Mouse (Mus musculus) midbrain, postnatal 0 days (tissue): ENCODE results near the gene Peli3. TPM values are rescaled to one million over a fixed set of nuclear protein-coding genes. Genes with fewer than 3 reads are reported as not detected.
A peak's percentile ranks its signal among the peaks of the same experiment; 100 is the strongest.
"Not testable (repeated sequence)": the region's sequence is repeated elsewhere in the genome, so short reads cannot be mapped to it uniquely, and the experiment has no call there.

ENCODE experiments used
- ATAC-seq: fragments of 200-750 bp; cut with Nextera tagmentation; 2 replicates; pipeline ENCODE4 v1.8.0; 2017; ENCODE audit warnings: moderate number of reproducible peaks, mild to moderate bottlenecking, moderate TSS enrichment, moderate library complexity; ENCODE audit not compliant: low FRiP score
- DNase-seq: peaks from one replicate; pipeline ENCODE4 v3.0.0-alpha.2; 2015; ENCODE audit warnings: low spot score
- H3K27ac ChIP-seq: fragments of 300-500 bp; sonication (generic); 2 replicates; pipeline ENCODE4 v1.5.1; 2014; ENCODE audit warnings: low read depth, mild to moderate bottlenecking, low read length, mixed read lengths
- H3K27me3 ChIP-seq: fragments of 300-500 bp; sonication (generic); 2 replicates; pipeline ENCODE4 v1.6.1; 2014; ENCODE audit warnings: low read length, control low read depth, mixed read lengths; ENCODE audit not compliant: insufficient read depth
- H3K36me3 ChIP-seq: fragments of 300-500 bp; sonication (generic); 2 replicates; pipeline ENCODE4 v1.6.1; 2014; ENCODE audit warnings: low read length, control low read depth, mixed read lengths; ENCODE audit not compliant: insufficient read depth
- H3K4me1 ChIP-seq: fragments of 300-500 bp; sonication (generic); 2 replicates; pipeline ENCODE4 v1.6.1; 2014; ENCODE audit warnings: mild to moderate bottlenecking, control low read depth, antibody characterized with exemption, low read length, mixed read lengths; ENCODE audit not compliant: insufficient read depth
- H3K4me2 ChIP-seq: fragments of 300-500 bp; sonication (generic); 2 replicates; pipeline ENCODE4 v1.6.1; 2014; ENCODE audit warnings: low read depth, mild to moderate bottlenecking, low read length, mixed read lengths; ENCODE audit not compliant: poor library complexity, severe bottlenecking
- H3K4me3 ChIP-seq: fragments of 300-500 bp; sonication (generic); 2 replicates; pipeline ENCODE4 v1.5.1; 2014; ENCODE audit warnings: low read depth, mild to moderate bottlenecking, low read length, moderate library complexity
- H3K9ac ChIP-seq: fragments of 300-500 bp; sonication (generic); replicated peaks from 2 replicates; pipeline ENCODE4 v1.6.1; 2014; ENCODE audit warnings: mild to moderate bottlenecking, low read length, moderate library complexity, mixed read lengths; ENCODE audit not compliant: poor library complexity, severe bottlenecking
- H3K9me3 ChIP-seq: fragments of 300-500 bp; sonication (generic); 2 replicates; pipeline ENCODE4 v1.6.1; 2016; ENCODE audit warnings: low read length, control low read depth
- CTCF ChIP-seq: IDR thresholded peaks from 2 replicates; pipeline ENCODE4 v1.5.1; 2016; ENCODE audit warnings: antibody characterized with exemption, mild to moderate bottlenecking
- WGBS: fragments of 180-500 bp; shearing (Covaris S2); extraction: QIAGEN DNeasy Blood & Tissue Kit; methylation state at CpG from one replicate; pipeline ENCODE4 v1.1.7; 2014; 5-methylcytosine and 5-hydroxymethylcytosine counted together
- polyA plus RNA-seq: library from polyadenylated mRNA; unstranded; fragments of >200 nt; fragmentation: Nextera tagmentation; extraction: Ambion mirVana; gene quantifications from 2 replicates; pipeline ENCODE4 v1.2.1, GENCODE M21; 2015
- total RNA-seq: library from RNA; depleted of rRNA; stranded (reverse); fragments of >200 nt; gene quantifications from 2 replicates; pipeline ENCODE4 v1.2.3, GENCODE M21; 2014

Gene Peli3
- total and polyA plus RNA-seq, 2 experiments from 2014 or later = 8.4 to 10.9 TPM

DNA sequence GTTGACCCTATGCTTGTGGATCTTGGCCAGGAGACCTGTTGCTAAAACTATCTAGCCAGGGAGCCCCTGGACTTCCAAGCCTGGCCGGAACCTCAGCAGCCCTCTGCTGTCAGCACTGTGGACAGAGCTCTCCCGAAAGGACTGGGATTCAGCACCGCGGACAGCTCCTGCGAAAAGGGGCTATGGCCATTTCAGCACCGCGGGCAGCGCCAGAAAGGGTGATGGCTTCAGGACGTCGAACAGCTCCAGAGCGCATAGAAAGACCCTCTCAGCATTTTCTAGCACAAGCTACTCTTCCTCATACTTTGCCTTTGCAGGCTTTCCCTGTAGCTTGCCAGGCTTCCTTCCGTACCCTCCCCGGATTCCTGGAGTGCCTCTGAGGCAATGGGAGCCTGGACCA lies 46.1 kb upstream of the Peli3 start:
- Histone ChIP-seq H3K9me3 (no peaks in the 10 kb centered on the region), H3K36me3 (peaks cover 22% of the 10 kb centered on the region), H3K4me1 (peaks cover 13% of the 10 kb centered on the region; the same call in 1 of the 2 replicates), H3K27me3 (peaks cover 20% of the 10 kb centered on the region), H3K27ac (peak overlapping the region; percentile 62; the same call in 1 of the 2 replicates), H3K9ac (peak overlapping the region; percentile 71; the same call in 1 of the 2 replicates), H3K4me2 (peak overlapping the region; percentile 74), H3K4me3 (peak overlapping the region; percentile 55)
- WGBS = 4% methylated on average over 13 of the region's 13 CpGs
- peak; percentile 21; the same call in 1 of the 2 replicates for TF ChIP-seq CTCF
- ATAC-seq = no peak
- DNase-seq = peak; percentile 74

DNA sequence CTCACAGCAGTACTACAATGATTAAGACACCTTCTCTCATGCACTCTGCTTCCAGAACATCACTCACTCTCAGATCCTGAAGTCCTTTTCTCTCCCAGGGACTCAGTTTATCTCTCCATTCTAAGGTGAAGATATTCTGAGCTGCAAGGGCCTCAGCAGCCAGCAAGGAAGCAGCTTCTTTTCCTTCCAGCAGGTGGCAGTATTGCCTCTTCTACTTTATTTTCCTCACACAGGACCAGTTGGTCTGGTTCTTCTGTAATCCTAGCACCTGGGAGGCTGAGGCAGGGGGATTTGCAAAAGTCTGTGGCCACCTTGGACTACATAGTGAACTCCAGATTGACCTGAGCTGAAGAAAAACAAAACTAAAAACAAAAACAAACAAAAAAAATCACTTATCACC lies 38.8 kb upstream of the Peli3 start:
- H3K9me3 ChIP-seq = no peaks in the 10 kb centered on the region
- H3K9ac ChIP-seq = no peak overlapping the region
- H3K27ac ChIP-seq = no peak overlapping the region
- ATAC-seq (no peak), DNase-seq (peak; percentile 80)
- no peak overlapping the region for H3K4me2 ChIP-seq
- H3K4me3 ChIP-seq = no peak overlapping the region
- peak; percentile 94 for TF ChIP-seq CTCF
- no peaks in the 10 kb centered on the region for H3K4me1 ChIP-seq
- peaks cover 19% of the 10 kb centered on the region for H3K36me3 ChIP-seq
- H3K27me3 ChIP-seq = peaks cover 29% of the 10 kb centered on the region

DNA sequence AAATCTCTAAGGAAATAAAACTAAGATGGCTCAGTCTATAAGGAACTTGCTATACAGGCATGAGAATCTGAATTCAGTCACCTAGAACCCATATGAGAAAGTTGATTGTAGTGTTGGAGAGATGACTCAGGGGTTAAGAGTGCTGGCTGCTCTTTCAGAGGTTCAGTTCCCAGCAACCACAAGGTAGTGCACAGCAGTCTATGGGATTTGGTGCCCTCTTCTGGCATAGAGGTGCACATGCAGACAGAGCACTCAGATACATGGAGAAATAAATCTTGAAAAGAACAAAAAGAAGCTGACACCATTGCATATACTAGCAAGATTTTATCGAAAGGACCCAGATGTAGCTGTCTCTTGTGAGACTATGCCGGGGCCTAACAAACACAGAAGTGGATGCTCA lies 25.3 kb upstream of the Peli3 start:
- Histone ChIP-seq H3K9me3 (no peaks in the 10 kb centered on the region), H3K27ac (no peak overlapping the region), H3K4me1 (no peaks in the 10 kb centered on the region), H3K9ac (no peak overlapping the region), H3K4me3 (no peak overlapping the region), H3K4me2 (no peak overlapping the region), H3K36me3 (peaks cover 20% of the 10 kb centered on the region), H3K27me3 (no peaks in the 10 kb centered on the region)
- WGBS = 95% methylated on average over 2 of the region's 2 CpGs
- DNase-seq = no peak
- ATAC-seq = no peak
- TF ChIP-seq CTCF = peak; percentile 60

- Histone ChIP-seq H3K9ac (peak within 1 kb of the TSS; percentile 74), H3K27me3 (no peaks in the 10 kb centered on the region), H3K27ac (peak within 1 kb of the TSS; percentile 74), H3K4me2 (peak within 1 kb of the TSS; percentile 64), H3K9me3 (no peaks in the 10 kb centered on the region), H3K4me3 (peak within 1 kb of the TSS; percentile 63), H3K4me1 (peaks cover 5% of the 10 kb centered on the region; the same call in 1 of the 2 replicates), H3K36me3 (peaks cover 20% of the 10 kb centered on the region)
- DNase-seq (peak; percentile 97), ATAC-seq (peak; percentile 94)
- TF ChIP-seq CTCF = peak; percentile 96
- under 1% methylated on average over 34 of the region's 34 CpGs for WGBS
These were observed 19.1 kb upstream of the Peli3 start, which contains the start of gene Mrpl11 for GRCm38 (mm10) chr19:4961928-4962601. Gene Mrpl11 (plus strand): TSS chr19:4962147.

GRCm38 (mm10) chr19:4948641-4949040 lies 5.7 kb upstream of the Peli3 start:
- H3K4me1 ChIP-seq, H3K4me2 ChIP-seq, H3K27me3 ChIP-seq, ATAC-seq, H3K9ac ChIP-seq, H3K9me3 ChIP-seq, H3K4me3 ChIP-seq, H3K27ac ChIP-seq, H3K36me3 ChIP-seq, DNase-seq: not testable (repeated sequence)
- whole genome bisulfite sequencing = 78% methylated on average over 9 of the region's 9 CpGs

GRCm38 (mm10) chr19:4945540-4945939 lies 2.6 kb upstream of the Peli3 start:
- no peak for TF ChIP-seq CTCF
- Histone ChIP-seq H3K27ac (no peak overlapping the region), H3K27me3 (no peaks in the 10 kb centered on the region), H3K4me3 (no peak overlapping the region), H3K9ac (no peak overlapping the region), H3K36me3 (no peaks in the 10 kb centered on the region), H3K9me3 (no peaks in the 10 kb centered on the region), H3K4me2 (no peak overlapping the region), H3K4me1 (peaks cover 6% of the 10 kb centered on the region; the same call in 1 of the 2 replicates)
- DNase-seq (no peak), ATAC-seq (no peak)
- WGBS = 44% methylated on average over 6 of the region's 6 CpGs
